10 mouse cellular contexts compared by ENCODE assay signal in genomic region chr14:21120473-21120872, GRCm38 (mm10).
DNase-seq lines count a peak whose midpoint lies in the region; ATAC-seq lines count a peak whose summit lies in the region.
"Had no signal": no experiment of that assay in that cellular context is flagged by ENCODE, and none has a peak within 500 bp of the region (broad histone marks: within the 10 kb centered on the region; RNA-seq: fewer than 3 reads in every experiment).

No protein-coding gene starts in this region.

- H3K4me1 ChIP-seq in kidney, embryonic 16.5 days (ENCODE audit: insufficient read depth, low read length) = no peaks in the 10 kb centered on the region
- H3K4me1 ChIP-seq: limb, embryonic 13.5 days had no signal

- H3K27ac ChIP-seq in kidney, embryonic 16.5 days (ENCODE audit: low read length) = no peak overlapping the region
- H3K27ac ChIP-seq: limb, embryonic 13.5 days had no signal

- H3K36me3 ChIP-seq in kidney, embryonic 16.5 days (ENCODE audit: insufficient read depth, low read length) = no peaks in the 10 kb centered on the region
- no peaks in the 10 kb centered on the region for H3K36me3 ChIP-seq in splenic B cell, adult 2 months (ENCODE audit: control insufficient read depth, insufficient read depth, low read length, poor library complexity, severe bottlenecking)
- H3K36me3 ChIP-seq: limb, embryonic 13.5 days had no signal

- no peak overlapping the region for H3K9ac ChIP-seq in kidney, embryonic 16.5 days (replicated peaks; ENCODE audit: low read length)
- H3K9ac ChIP-seq: limb, embryonic 13.5 days had no signal

- H3K4me3 ChIP-seq in kidney, embryonic 16.5 days (ENCODE audit: low read length) = no peak overlapping the region
- H3K4me3 ChIP-seq: erythroblast, embryonic 14.5 days; limb, embryonic 13.5 days had no signal

- no peaks in the 10 kb centered on the region for H3K9me3 ChIP-seq in kidney, embryonic 16.5 days (ENCODE audit: low read length)
- H3K9me3 ChIP-seq: limb, embryonic 13.5 days had no signal

- WGBS in kidney, embryonic 16.5 days = 44% methylated on average over 3 of the region's 3 CpGs

- DNase-seq in kidney, adult 9 months = peak; percentile 60
- peak; percentile 56 for DNase-seq in urinary bladder, postnatal 25 days (ENCODE audit: low spot score)
- DNase-seq in urinary bladder, postnatal 10 days (ENCODE audit: low spot score) = no peak
- peak; percentile 60 for DNase-seq in c-Kit-positive CD71-positive TER-119-negative erythroid progenitor cells, embryonic 14.5 days (ENCODE audit: low read depth)
- DNase-seq in induced T-regulatory cell, adult 2 months (ENCODE audit: low read depth) = peak; percentile 85
- DNase-seq in splenic B cell, adult 2 months (ENCODE audit: low read depth, low spot score) = peak; percentile 80

- no peak overlapping the region for H3K4me2 ChIP-seq in kidney, embryonic 16.5 days (replicated peaks; ENCODE audit: low read depth, low read length)
- H3K4me2 ChIP-seq: limb, embryonic 13.5 days had no signal

- no peaks in the 10 kb centered on the region for H3K27me3 ChIP-seq in kidney, embryonic 16.5 days (ENCODE audit: insufficient read depth, low read length)
- no peaks in the 10 kb centered on the region for H3K27me3 ChIP-seq in splenic B cell, adult 2 months (ENCODE audit: control insufficient read depth, insufficient read depth, low read length, poor library complexity, severe bottlenecking)
- H3K27me3 ChIP-seq: limb, embryonic 13.5 days had no signal

- ATAC-seq in kidney, embryonic 16.5 days (ENCODE audit: low FRiP score, low TSS enrichment) = no peak
- no peak for ATAC-seq in activated CD4-positive, CD25-positive, alpha-beta regulatory T cell, adult 4 months
